Mouse (Mus musculus) ES-Bruce4 (cell line): ENCODE measurements at regions not wholly inside any gene's neighbourhood (a gene's known extent, or its start where the extent isn't known, plus 50 kb on each side); places are given as distances from the start of the nearest gene placed in this dataset.
A peak's percentile ranks its signal among the peaks of the same experiment; 100 is the strongest.

Experiments
- H3K27ac ChIP-seq: 2 replicates; pipeline ENCODE4 v1.5.1; 2012; ENCODE audit warnings: low read length, inconsistent platforms; ENCODE audit not compliant: insufficient read depth
- H3K27me3 ChIP-seq: 2 replicates; pipeline ENCODE4 v1.6.1; 2012; ENCODE audit warnings: mild to moderate bottlenecking, low read length, inconsistent platforms; ENCODE audit not compliant: control insufficient read depth, poor library complexity, insufficient read depth, severe bottlenecking
- H3K36me3 ChIP-seq: 2 replicates; pipeline ENCODE4 v1.6.1; 2012; ENCODE audit warnings: inconsistent platforms, mild to moderate bottlenecking, low read length, moderate library complexity; ENCODE audit not compliant: control insufficient read depth, poor library complexity, insufficient read depth, severe bottlenecking
- H3K4me1 ChIP-seq: one replicate; pipeline ENCODE4 v1.8.1; 2011; ENCODE audit warnings: low read length; ENCODE audit not compliant: control insufficient read depth, insufficient read depth
- H3K4me3 ChIP-seq: 2 replicates; pipeline ENCODE4 v1.5.1; 2011; ENCODE audit warnings: low read depth, mild to moderate bottlenecking, low read length
- H3K9ac ChIP-seq: 2 replicates; pipeline ENCODE4 v1.6.1; 2012; ENCODE audit warnings: low read depth, mild to moderate bottlenecking, inconsistent platforms; ENCODE audit not compliant: poor library complexity, severe bottlenecking
- H3K9me3 ChIP-seq: replicated peaks from 2 replicates; pipeline ENCODE4 v1.6.1; 2012; ENCODE audit warnings: mild to moderate bottlenecking, low read length, inconsistent platforms; ENCODE audit not compliant: control insufficient read depth, poor library complexity, insufficient read depth, severe bottlenecking
- CTCF ChIP-seq: IDR thresholded peaks from one replicate; pipeline ENCODE4 v1.8.1; 2011; ENCODE audit warnings: low read depth, low read length
- EP300 ChIP-seq: IDR thresholded peaks from 2 replicates; pipeline ENCODE4 v1.6.1; 2011; ENCODE audit warnings: low read depth, low read length; ENCODE audit not compliant: insufficient read depth
- POLR2A ChIP-seq: IDR thresholded peaks from one replicate; pipeline ENCODE4 v1.8.1; 2011; ENCODE audit warnings: low read length; ENCODE audit not compliant: insufficient read depth

DNA sequence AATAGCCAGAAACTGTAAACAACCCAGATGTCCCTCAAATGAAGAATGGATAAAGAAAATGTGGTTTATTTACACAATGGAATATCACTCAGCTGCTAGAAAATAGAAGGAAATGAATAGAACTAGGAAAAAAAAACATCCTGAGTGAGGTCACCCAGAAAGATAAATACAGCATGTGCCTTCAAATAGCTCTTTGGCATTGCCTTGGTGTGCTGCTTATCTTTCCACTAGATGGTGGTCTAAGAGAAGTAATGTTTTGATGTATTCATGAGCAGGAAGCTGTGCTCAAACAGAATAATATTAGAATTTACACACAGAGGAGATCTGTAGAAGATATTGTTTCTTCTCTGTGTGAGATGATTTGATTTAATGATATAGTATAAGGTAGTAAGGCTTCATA lies 78.8 kb downstream of the Zfp619 start:
- no peaks in the 10 kb centered on the region for H3K4me1 ChIP-seq
- no peaks in the 10 kb centered on the region for H3K9me3 ChIP-seq
- H3K4me3 ChIP-seq: no peak overlapping the region
- no peak overlapping the region for H3K9ac ChIP-seq
- TF ChIP-seq POLR2A (no peak), EP300 (no peak), CTCF (no peak)
- no peak overlapping the region for H3K27ac ChIP-seq
- no peaks in the 10 kb centered on the region for H3K27me3 ChIP-seq
- H3K36me3 ChIP-seq: no peaks in the 10 kb centered on the region

DNA sequence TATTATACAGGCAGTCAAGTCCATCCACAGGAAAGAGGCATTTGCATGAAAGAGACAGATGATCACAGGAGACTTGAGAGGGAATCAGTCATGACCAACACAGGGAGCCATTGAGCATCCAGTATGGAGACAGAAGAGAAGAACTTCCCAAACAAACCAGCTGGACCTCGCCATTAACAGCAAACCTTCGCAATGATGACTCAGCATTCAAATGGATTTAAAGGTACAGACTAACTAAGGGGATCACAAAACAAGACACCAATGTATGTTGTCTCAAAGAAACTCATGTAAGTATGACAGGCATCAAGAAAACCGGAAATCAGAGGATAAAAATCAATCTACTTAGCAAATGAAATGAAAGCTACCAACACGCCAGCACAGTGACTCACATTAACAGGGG lies 96.2 kb downstream of the Zfp619 start:
- H3K27me3 ChIP-seq: no peaks in the 10 kb centered on the region
- no peak overlapping the region for H3K27ac ChIP-seq
- H3K36me3 ChIP-seq: no peaks in the 10 kb centered on the region
- no peak overlapping the region for H3K4me3 ChIP-seq
- H3K4me1 ChIP-seq: no peaks in the 10 kb centered on the region
- no peaks in the 10 kb centered on the region for H3K9me3 ChIP-seq
- TF ChIP-seq CTCF: no peak
- no peak for TF ChIP-seq POLR2A
- no peak for TF ChIP-seq EP300
- H3K9ac ChIP-seq: no peak overlapping the region

DNA sequence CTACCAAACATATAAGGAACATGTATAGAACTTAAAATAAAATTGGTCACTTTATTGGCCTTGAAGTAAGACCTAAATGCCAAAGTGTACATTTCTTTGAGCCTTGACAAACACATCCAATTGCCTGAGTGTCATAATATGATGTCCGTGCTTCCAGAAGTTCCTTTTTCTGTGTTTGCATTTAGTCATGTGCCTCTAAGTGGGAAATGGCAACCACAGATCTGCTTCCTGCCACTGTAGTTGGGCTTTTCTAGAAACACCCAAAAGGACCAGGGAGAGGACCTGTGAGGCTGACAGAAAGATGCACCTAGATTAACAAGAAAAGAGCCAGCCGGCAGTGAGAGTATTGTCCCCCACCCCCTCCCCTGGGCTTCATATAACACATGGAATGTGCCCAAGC lies 97.5 kb downstream of the Zfp619 start:
- Histone ChIP-seq H3K4me3 (no peak overlapping the region), H3K9ac (no peak overlapping the region), H3K4me1 (no peaks in the 10 kb centered on the region), H3K27ac (no peak overlapping the region), H3K9me3 (no peaks in the 10 kb centered on the region), H3K36me3 (no peaks in the 10 kb centered on the region), H3K27me3 (no peaks in the 10 kb centered on the region)
- TF ChIP-seq CTCF: no peak
- no peak for TF ChIP-seq EP300
- no peak for TF ChIP-seq POLR2A

DNA sequence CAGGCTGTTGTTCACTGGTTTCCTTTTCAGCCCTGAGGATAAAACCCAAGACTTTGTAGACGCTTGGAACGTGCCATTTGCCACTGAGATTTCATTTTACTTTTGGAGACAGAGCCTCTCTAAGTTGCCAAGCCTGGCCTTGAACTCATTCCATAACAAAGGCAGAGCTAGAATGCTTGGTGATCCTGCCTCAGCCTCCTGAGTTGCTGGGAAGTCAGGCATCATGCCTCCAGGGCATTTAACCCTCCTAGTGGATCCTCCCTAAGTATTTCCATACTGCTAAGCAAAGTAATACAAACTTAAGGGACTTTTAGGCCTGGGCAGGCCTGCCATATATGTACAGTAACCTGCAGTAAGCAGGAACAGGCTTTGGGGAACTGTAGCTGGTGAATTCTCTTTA lies 104.2 kb downstream of the Zfp619 start:
- TF ChIP-seq EP300 (0 out of 2 replicates have a peak, but pooled peaks have one; percentile 22), POLR2A (no peak), CTCF (no peak)
- Histone ChIP-seq H3K27ac (no peak overlapping the region), H3K27me3 (no peaks in the 10 kb centered on the region), H3K9ac (no peak overlapping the region), H3K4me1 (no peaks in the 10 kb centered on the region), H3K36me3 (no peaks in the 10 kb centered on the region), H3K9me3 (no peaks in the 10 kb centered on the region), H3K4me3 (no peak overlapping the region)

DNA sequence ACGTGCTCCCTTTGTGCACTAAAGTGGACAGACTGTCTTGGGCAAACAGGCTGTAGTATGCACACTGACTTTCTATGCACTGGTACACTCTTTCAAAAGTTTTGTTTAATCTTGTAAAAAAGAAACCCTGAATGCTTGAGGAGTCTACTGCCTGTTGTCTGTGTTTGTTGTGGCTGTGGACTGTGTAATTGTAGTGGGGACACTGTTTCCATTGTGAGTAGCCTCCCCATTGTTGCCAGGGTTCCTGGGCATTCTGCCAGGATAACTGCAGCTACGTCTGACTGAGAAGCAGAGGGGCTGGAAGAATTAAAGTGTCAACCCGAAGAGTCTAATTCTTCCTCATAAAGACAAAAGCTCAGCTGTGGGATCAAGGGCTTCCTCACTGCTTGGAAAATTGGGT lies 115.3 kb downstream of the Zfp619 start:
- Histone ChIP-seq H3K9ac (no peak overlapping the region), H3K27ac (no peak overlapping the region), H3K9me3 (no peaks in the 10 kb centered on the region), H3K36me3 (no peaks in the 10 kb centered on the region), H3K4me1 (no peaks in the 10 kb centered on the region), H3K27me3 (no peaks in the 10 kb centered on the region), H3K4me3 (no peak overlapping the region)
- TF ChIP-seq POLR2A (no peak), EP300 (no peak), CTCF (no peak)

DNA sequence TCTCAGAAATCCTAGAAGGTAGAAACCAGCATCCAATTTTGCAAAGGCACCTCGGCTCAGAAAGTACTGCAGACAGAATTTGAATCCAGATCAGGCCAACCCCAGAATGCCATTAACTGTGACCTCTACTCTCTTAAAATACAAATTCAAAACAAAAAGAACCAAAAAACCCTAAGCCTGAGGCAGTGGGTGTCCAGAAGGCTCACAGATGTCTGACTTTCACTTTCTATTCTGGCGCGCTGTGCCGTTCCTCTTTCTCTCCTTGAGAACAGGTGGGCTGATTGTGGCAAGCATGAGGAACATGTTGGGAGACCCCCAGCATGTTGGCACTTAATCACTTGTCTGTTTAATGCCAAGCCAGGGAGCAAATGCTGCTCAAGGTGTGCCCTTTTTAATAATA lies 124.8 kb downstream of the Zfp619 start:
- Histone ChIP-seq H3K27me3 (no peaks in the 10 kb centered on the region), H3K4me1 (no peaks in the 10 kb centered on the region), H3K27ac (no peak overlapping the region), H3K36me3 (no peaks in the 10 kb centered on the region), H3K9ac (no peak overlapping the region), H3K9me3 (no peaks in the 10 kb centered on the region), H3K4me3 (no peak overlapping the region)
- TF ChIP-seq POLR2A: no peak
- no peak for TF ChIP-seq EP300
- no peak for TF ChIP-seq CTCF

DNA sequence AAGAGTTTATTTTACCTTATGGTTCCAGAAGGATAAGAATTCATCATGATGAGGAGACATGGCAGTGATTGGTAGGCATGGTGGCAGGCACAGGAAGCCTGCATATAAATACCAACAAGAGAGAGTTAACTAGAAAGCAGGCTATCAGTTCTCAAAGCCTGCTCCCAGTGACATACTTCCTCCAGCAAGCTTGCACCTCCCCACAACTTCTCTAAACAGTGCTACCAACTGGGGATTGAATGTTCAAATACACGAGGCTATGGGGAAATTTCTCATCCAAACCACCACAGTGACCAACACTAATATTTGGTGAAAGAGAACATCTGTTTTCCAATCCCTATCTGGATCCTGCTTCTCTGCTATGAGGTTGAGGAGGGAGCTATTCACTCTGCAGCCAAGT lies 125.8 kb downstream of the Zfp619 start:
- H3K36me3 ChIP-seq: no peaks in the 10 kb centered on the region
- H3K9me3 ChIP-seq: no peaks in the 10 kb centered on the region
- TF ChIP-seq POLR2A: no peak
- no peak overlapping the region for H3K4me3 ChIP-seq
- H3K27ac ChIP-seq: no peak overlapping the region
- no peak overlapping the region for H3K9ac ChIP-seq
- no peaks in the 10 kb centered on the region for H3K4me1 ChIP-seq
- H3K27me3 ChIP-seq: no peaks in the 10 kb centered on the region
